Mouse (Mus musculus): ENCODE measurements at regions not wholly inside any gene's neighbourhood (a gene's known extent, or its start where the extent isn't known, plus 50 kb on each side); places are given as distances from the start of the nearest gene placed in this dataset.

- no peak for TF ChIP-seq CHD1 (IDR thresholded peaks at IDR 0.05; ENCODE audit: low read depth, low read length)
- TF ChIP-seq HCFC1 (IDR thresholded peaks at IDR 0.05; ENCODE audit: low read depth, low read length) = no peak
- TF ChIP-seq TCF12 (IDR thresholded peaks at IDR 0.05; ENCODE audit: low read depth, low read length) = no peak
- no peak for TF ChIP-seq MAFK (IDR thresholded peaks at IDR 0.05; ENCODE audit: borderline replicate concordance, low read depth, low read length)
- TF ChIP-seq JUND (IDR thresholded peaks at IDR 0.05; ENCODE audit: low read depth, low read length) = no peak
- TF ChIP-seq POLR2A (IDR thresholded peaks at IDR 0.05; ENCODE audit: control insufficient read depth in 1 of 2, insufficient read depth in 1 of 2, low read depth in 1 of 2, low read length in 2 of 2, poor library complexity in 1 of 2) = no peak
- TF ChIP-seq CHD2 (IDR thresholded peaks at IDR 0.05; ENCODE audit: low read length) = no peak
- TF ChIP-seq USF2 (IDR thresholded peaks at IDR 0.05; ENCODE audit: borderline replicate concordance in 1 of 2, insufficient read depth in 1 of 2, low read depth in 1 of 2, low read length in 2 of 2) = no peak
- no peak for TF ChIP-seq MYC (IDR thresholded peaks at IDR 0.05; ENCODE audit: low read depth, low read length)
- no peak for TF ChIP-seq ZC3H11A (IDR thresholded peaks at IDR 0.05; ENCODE audit: low read depth, low read length)
- TF ChIP-seq ELF1 (IDR thresholded peaks at IDR 0.05; ENCODE audit: low read depth, low read length) = no peak
- no peak for TF ChIP-seq KAT2A (conservative IDR thresholded peaks at IDR 0.05; ENCODE audit: low read depth, low read length)
- no peak for TF ChIP-seq MAZ (IDR thresholded peaks at IDR 0.05; ENCODE audit: low read depth, low read length)
- TF ChIP-seq MYB (IDR thresholded peaks at IDR 0.05; ENCODE audit: low read depth, low read length) = no peak
- Histone ChIP-seq H3K27me3 (ENCODE audit: control insufficient read depth in 1 of 2, insufficient read depth in 2 of 2, low read length in 2 of 2) (no peaks in the 10 kb centered on the region; a peak in 1 of 4 replicates), H3K9ac (ENCODE audit: control insufficient read depth, low read depth, low read length, poor library complexity, severe bottlenecking) (no peak overlapping the region), H3K36me3 (ENCODE audit: control insufficient read depth in 1 of 2, insufficient read depth in 2 of 2, low read length in 2 of 2) (no peaks in the 10 kb centered on the region), H3K4me3 (ENCODE audit: control insufficient read depth in 1 of 2, insufficient read depth in 1 of 2, low read depth in 2 of 2, low read length in 2 of 2) (no peak overlapping the region), H3K9me3 (replicated peaks; ENCODE audit: insufficient read depth, low read length) (no peaks in the 10 kb centered on the region), H3K27ac (ENCODE audit: control insufficient read depth, low read depth, low read length) (no peak overlapping the region), H3K79me2 (ENCODE audit: control insufficient read depth, insufficient read depth, low read length, poor library complexity) (no peaks in the 10 kb centered on the region), H3K4me1 (ENCODE audit: control insufficient read depth in 1 of 2, insufficient read depth in 2 of 2, low read length in 2 of 2) (no peaks in the 10 kb centered on the region)
- DNase-seq (ENCODE audit: low read depth, low spot score) = no peak
Measured at GRCm38 (mm10) chr12:106480281-106481060, 470.4 kb downstream of the Vrk1 start.

- Histone ChIP-seq H3K36me3 (ENCODE audit: control insufficient read depth in 1 of 2, insufficient read depth in 2 of 2, low read length in 2 of 2) (no peaks in the 10 kb centered on the region), H3K27me3 (ENCODE audit: control insufficient read depth in 1 of 2, insufficient read depth in 2 of 2, low read length in 2 of 2) (no peaks in the 10 kb centered on the region), H3K4me1 (ENCODE audit: control insufficient read depth in 1 of 2, insufficient read depth in 2 of 2, low read length in 2 of 2) (no peaks in the 10 kb centered on the region), H3K9ac (ENCODE audit: control insufficient read depth, low read depth, low read length, poor library complexity, severe bottlenecking) (no peak overlapping the region), H3K9me3 (replicated peaks; ENCODE audit: insufficient read depth, low read length) (no peaks in the 10 kb centered on the region), H3K79me2 (ENCODE audit: control insufficient read depth, insufficient read depth, low read length, poor library complexity) (no peaks in the 10 kb centered on the region), H3K27ac (ENCODE audit: control insufficient read depth, low read depth, low read length) (no peak overlapping the region), H3K4me3 (ENCODE audit: control insufficient read depth in 1 of 2, insufficient read depth in 1 of 2, low read depth in 2 of 2, low read length in 2 of 2) (no peak overlapping the region)
- TF ChIP-seq TBP (IDR thresholded peaks at IDR 0.05; ENCODE audit: low read depth, low read length) (no peak), GATA1 (IDR thresholded peaks at IDR 0.05; ENCODE audit: low read depth, low read length) (no peak), USF2 (IDR thresholded peaks at IDR 0.05; ENCODE audit: borderline replicate concordance in 1 of 2, insufficient read depth in 1 of 2, low read depth in 1 of 2, low read length in 2 of 2) (no peak)
- DNase-seq (ENCODE audit: low read depth, low spot score) = no peak
Measured at GRCm38 (mm10) chr12:106501622-106502327, 491.7 kb downstream of the Vrk1 start.
